Mouse (Mus musculus) heart, embryonic 15.5 days (tissue): ENCODE results near the gene Tmem128. TPM values are rescaled to one million over a fixed set of nuclear protein-coding genes. Genes with fewer than 3 reads are reported as not detected.

ENCODE experiments used
- polyA plus RNA-seq: library from polyadenylated mRNA; unstranded; fragments of >200 nt; fragmentation: Nextera tagmentation; extraction: Ambion mirVana; gene quantifications from 2 replicates; pipeline ENCODE4 v1.2.1, GENCODE M21; 2015

Tmem128 gene
- polyA plus RNA-seq, 1 experiment from 2014 or later = 41.1 TPM

Other genes with a start within 250 kb of the Tmem128 start
- gene Stx18, start 221.4 kb upstream of the Tmem128 start, polyA plus RNA-seq = 27.4 and 28.5 TPM in 2 replicates
- 15.3 and 25.7 TPM in 2 replicates for gene Nsg1, start 100.3 kb upstream of the Tmem128 start, polyA plus RNA-seq
- gene Zbtb49, start 39.7 kb upstream of the Tmem128 start, polyA plus RNA-seq = 7.0 and 8.4 TPM in 2 replicates
- 42.4 and 46.1 TPM in 2 replicates for gene Lyar, start 39.7 kb upstream of the Tmem128 start, polyA plus RNA-seq
- not detected in 2 replicates for gene Otop1, start 15.8 kb downstream of the Tmem128 start, polyA plus RNA-seq
- gene Drd5, start 59.2 kb downstream of the Tmem128 start, polyA plus RNA-seq = not detected in 2 replicates
- 0.20 and 0.48 TPM in 2 replicates for gene Slc2a9, start 243.0 kb downstream of the Tmem128 start, polyA plus RNA-seq